Mouse (Mus musculus) liver, embryonic 16.5 days (tissue): ENCODE data around the gene Lmo4. TPM values are rescaled to one million over a fixed set of nuclear protein-coding genes. Genes with fewer than 3 reads are reported as not detected.

ENCODE experiments used
- ATAC-seq: fragments of 200-750 bp; cut with Nextera tagmentation; 2 replicates; pipeline ENCODE4 v1.8.0; 2017; ENCODE audit warnings: low read depth, mild to moderate bottlenecking, moderate number of reproducible peaks, moderate library complexity
- H3K27ac ChIP-seq: fragments of 300-500 bp; sonication (generic); 2 replicates; pipeline ENCODE4 v1.5.1; 2014; ENCODE audit warnings: mild to moderate bottlenecking, low read length
- H3K27me3 ChIP-seq: fragments of 300-500 bp; sonication (generic); 2 replicates; pipeline ENCODE4 v1.6.1; 2014; ENCODE audit warnings: low read depth, low read length, mixed read lengths; ENCODE audit not compliant: control insufficient read depth, insufficient read depth
- H3K36me3 ChIP-seq: fragments of 300-500 bp; sonication (generic); 2 replicates; pipeline ENCODE4 v1.6.1; 2014; ENCODE audit warnings: mild to moderate bottlenecking; ENCODE audit not compliant: control insufficient read depth, insufficient read depth
- H3K4me1 ChIP-seq: fragments of 300-500 bp; sonication (generic); 2 replicates; pipeline ENCODE4 v1.6.1; 2014; ENCODE audit warnings: low read depth, low read length, mixed read lengths; ENCODE audit not compliant: control insufficient read depth
- H3K4me2 ChIP-seq: fragments of 300-500 bp; sonication (generic); 2 replicates; pipeline ENCODE4 v1.6.1; 2014; ENCODE audit warnings: low read depth, low read length, mixed read lengths
- H3K4me3 ChIP-seq: fragments of 300-500 bp; sonication (generic); 2 replicates; pipeline ENCODE4 v1.5.1; 2014; ENCODE audit warnings: low read depth, mild to moderate bottlenecking, low read length
- H3K9ac ChIP-seq: fragments of 300-500 bp; sonication (generic); 2 replicates; pipeline ENCODE4 v1.6.1; 2014; ENCODE audit warnings: low read depth, low read length
- H3K9me3 ChIP-seq: fragments of 300-500 bp; sonication (generic); replicated peaks from 2 replicates; pipeline ENCODE4 v1.6.1; 2016; ENCODE audit warnings: low read length; ENCODE audit not compliant: control insufficient read depth
- WGBS: fragments of 180-500 bp; shearing (Covaris S2); extraction: QIAGEN DNeasy Blood & Tissue Kit; methylation state at CpG from one replicate; pipeline ENCODE4 v1.1.7; 2014; ENCODE audit not compliant: insufficient replicate concordance; 5-methylcytosine and 5-hydroxymethylcytosine counted together
- polyA plus RNA-seq: library from polyadenylated mRNA; unstranded; fragments of >200 nt; fragmentation: Nextera tagmentation; extraction: Ambion mirVana; gene quantifications from 2 replicates; pipeline ENCODE4 v1.2.1, GENCODE M21; 2015

Lmo4 gene
- polyA plus RNA-seq, 1 experiment from 2014 or later = 13.8 TPM

DNA sequence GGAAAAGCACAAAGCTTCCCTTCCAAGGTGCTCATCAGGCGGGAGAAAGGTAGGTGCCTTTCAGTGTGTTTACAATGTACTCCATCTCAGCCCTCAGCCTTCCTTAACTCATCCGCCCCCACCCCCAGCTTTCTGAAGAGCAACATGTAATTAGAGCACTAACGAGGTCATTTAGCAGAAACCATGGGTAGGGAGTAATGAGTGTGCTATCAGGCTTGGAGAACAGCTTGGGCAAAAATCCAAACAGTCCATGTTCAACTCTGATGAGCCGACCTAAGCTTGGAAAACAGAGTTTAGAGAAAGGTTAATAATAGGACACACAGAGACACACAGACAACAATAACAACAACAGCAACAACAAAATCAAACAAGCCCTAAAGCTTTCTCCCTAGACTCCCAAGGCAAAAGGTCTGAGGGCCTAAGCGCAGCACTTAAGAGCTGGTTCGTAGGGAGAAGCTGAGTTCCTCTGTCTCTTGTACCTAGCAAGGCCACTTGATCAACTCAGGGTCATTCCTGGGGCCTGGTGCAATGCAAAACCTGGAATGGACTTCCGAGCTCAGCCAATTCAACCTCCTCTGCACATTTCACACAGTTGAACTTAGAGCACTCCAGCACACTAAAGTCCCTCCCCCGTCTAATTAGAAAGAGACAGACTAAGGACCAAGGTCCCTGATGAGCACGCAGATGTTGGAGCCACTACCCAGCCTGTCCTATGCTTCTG lies 40.2 kb downstream of the Lmo4 start:
- Histone ChIP-seq H3K9me3 (no peaks in the 10 kb centered on the region), H3K27me3 (no peaks in the 10 kb centered on the region), H3K4me3 (no peak overlapping the region), H3K9ac (no peak overlapping the region), H3K4me1 (no peaks in the 10 kb centered on the region), H3K36me3 (no peaks in the 10 kb centered on the region), H3K4me2 (no peak overlapping the region), H3K27ac (no peak overlapping the region)
- no peak for ATAC-seq
- 63% methylated on average over 9 of the region's 9 CpGs for WGBS

- Histone ChIP-seq H3K4me2 (no peak overlapping the region), H3K27me3 (no peaks in the 10 kb centered on the region), H3K9ac (no peak overlapping the region), H3K9me3 (no peaks in the 10 kb centered on the region), H3K36me3 (no peaks in the 10 kb centered on the region), H3K4me1 (no peaks in the 10 kb centered on the region), H3K27ac (no peak overlapping the region), H3K4me3 (no peak overlapping the region)
- no peak for ATAC-seq
- 78% methylated on average over 2 of the region's 2 CpGs for WGBS
Measured at GRCm38 (mm10) chr3:144163718-144164117, 41.3 kb downstream of the Lmo4 start.

GRCm38 (mm10) chr3:144162156-144162555 lies 42.9 kb downstream of the Lmo4 start:
- 56% methylated on average over 8 of the region's 8 CpGs for WGBS
- Histone ChIP-seq H3K4me3 (no peak overlapping the region), H3K27me3 (no peaks in the 10 kb centered on the region), H3K4me1 (no peaks in the 10 kb centered on the region), H3K36me3 (no peaks in the 10 kb centered on the region), H3K4me2 (no peak overlapping the region), H3K9ac (no peak overlapping the region), H3K9me3 (no peaks in the 10 kb centered on the region), H3K27ac (no peak overlapping the region)
- no peak for ATAC-seq

DNA sequence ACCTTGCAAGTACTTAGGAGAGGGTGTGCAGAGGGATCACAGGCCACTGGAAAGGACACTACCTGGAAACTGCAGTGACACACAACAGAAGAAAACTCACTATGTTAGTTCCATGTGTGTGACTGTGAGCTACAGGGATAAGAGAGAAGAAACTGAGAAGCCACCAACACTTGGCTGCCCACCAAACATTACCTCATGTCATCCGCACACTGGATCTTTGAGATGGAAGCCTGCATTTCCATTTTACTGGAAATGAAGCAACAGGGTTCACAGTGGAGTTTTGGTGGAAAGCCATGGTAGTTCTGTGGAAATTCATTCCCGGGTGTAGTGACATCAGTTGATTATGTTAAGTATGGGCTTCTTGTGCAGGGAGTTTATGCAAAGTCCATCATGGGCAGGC lies 43.8 kb downstream of the Lmo4 start:
- no peak for ATAC-seq
- WGBS = 63% methylated on average over 2 of the region's 2 CpGs
- Histone ChIP-seq H3K4me1 (no peaks in the 10 kb centered on the region), H3K27me3 (no peaks in the 10 kb centered on the region), H3K4me2 (no peak overlapping the region), H3K36me3 (no peaks in the 10 kb centered on the region), H3K9me3 (no peaks in the 10 kb centered on the region), H3K27ac (no peak overlapping the region), H3K9ac (no peak overlapping the region), H3K4me3 (no peak overlapping the region)

GRCm38 (mm10) chr3:144155746-144156145 lies 49.3 kb downstream of the Lmo4 start:
- Histone ChIP-seq H3K36me3 (no peaks in the 10 kb centered on the region), H3K27ac (no peak overlapping the region), H3K9ac (no peak overlapping the region), H3K4me3 (no peak overlapping the region), H3K27me3 (no peaks in the 10 kb centered on the region), H3K4me2 (no peak overlapping the region), H3K4me1 (no peaks in the 10 kb centered on the region), H3K9me3 (no peaks in the 10 kb centered on the region)
- 57% methylated on average over 3 of the region's 3 CpGs for WGBS
- ATAC-seq = no peak

DNA sequence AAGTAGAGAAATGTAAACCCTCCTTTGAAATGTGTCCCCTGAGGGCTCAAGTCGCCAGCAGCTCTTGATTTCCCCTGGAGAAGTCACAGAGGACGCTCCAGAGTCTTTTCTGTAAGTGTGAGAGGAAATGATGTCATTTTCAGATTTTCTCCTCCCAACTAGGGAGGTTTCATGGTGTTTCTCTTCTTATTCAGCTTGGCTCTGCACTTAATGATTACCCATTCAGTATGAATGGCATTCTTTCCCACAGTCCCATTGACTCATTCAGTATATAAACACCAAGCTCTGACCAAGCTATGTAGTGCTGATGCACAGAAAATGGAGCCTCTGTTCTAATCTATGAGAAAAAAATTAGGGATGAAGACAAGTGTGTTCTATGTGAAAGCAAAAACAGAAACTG lies 51.6 kb downstream of the Lmo4 start:
- WGBS = 30% methylated on average over 2 of the region's 2 CpGs
- Histone ChIP-seq H3K27me3 (no peaks in the 10 kb centered on the region), H3K4me3 (no peak overlapping the region), H3K27ac (no peak overlapping the region), H3K9me3 (no peaks in the 10 kb centered on the region), H3K9ac (no peak overlapping the region), H3K36me3 (no peaks in the 10 kb centered on the region), H3K4me2 (no peak overlapping the region), H3K4me1 (no peaks in the 10 kb centered on the region)
- no peak for ATAC-seq

DNA sequence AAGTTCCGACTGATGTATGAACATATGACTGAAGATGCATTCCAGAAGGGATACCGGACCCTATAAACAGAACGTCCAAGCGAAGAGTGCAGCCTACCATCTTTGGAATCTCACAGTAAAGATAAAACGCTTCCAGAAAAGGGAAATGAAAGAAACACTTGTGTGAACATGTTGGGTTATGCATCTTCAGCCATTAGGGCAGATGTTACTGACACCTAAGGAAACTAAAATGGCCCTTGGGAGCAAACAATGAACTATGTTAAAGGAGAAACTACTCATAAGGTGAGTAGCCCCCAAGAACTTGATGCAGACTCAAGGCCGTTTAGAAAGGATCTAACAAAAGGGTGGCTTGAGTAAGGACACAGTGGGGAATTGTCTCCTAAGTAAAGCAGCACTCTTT lies 54.0 kb downstream of the Lmo4 start:
- Histone ChIP-seq H3K36me3 (no peaks in the 10 kb centered on the region), H3K27ac (no peak overlapping the region), H3K4me2 (no peak overlapping the region), H3K27me3 (no peaks in the 10 kb centered on the region), H3K9ac (no peak overlapping the region), H3K4me1 (no peaks in the 10 kb centered on the region), H3K9me3 (no peaks in the 10 kb centered on the region), H3K4me3 (no peak overlapping the region)
- ATAC-seq = no peak
- WGBS = 65% methylated on average over 6 of the region's 6 CpGs

GRCm38 (mm10) chr3:144148234-144148633 lies 56.8 kb downstream of the Lmo4 start:
- no peak for ATAC-seq
- no peak overlapping the region for H3K4me3 ChIP-seq
- no peaks in the 10 kb centered on the region for H3K9me3 ChIP-seq
- no peak overlapping the region for H3K9ac ChIP-seq
- H3K4me2 ChIP-seq = no peak overlapping the region
- no peaks in the 10 kb centered on the region for H3K4me1 ChIP-seq
- WGBS = 62% methylated on average over 3 of the region's 3 CpGs
- no peaks in the 10 kb centered on the region for H3K36me3 ChIP-seq
- H3K27me3 ChIP-seq = no peaks in the 10 kb centered on the region
- no peak overlapping the region for H3K27ac ChIP-seq

- Histone ChIP-seq H3K4me3 (no peak overlapping the region), H3K9me3 (no peaks in the 10 kb centered on the region), H3K27me3 (no peaks in the 10 kb centered on the region), H3K4me2 (no peak overlapping the region), H3K27ac (no peak overlapping the region), H3K4me1 (no peaks in the 10 kb centered on the region), H3K36me3 (no peaks in the 10 kb centered on the region), H3K9ac (no peak overlapping the region)
- 60% methylated on average over 3 of the region's 3 CpGs for WGBS
- no peak for ATAC-seq
Measured at GRCm38 (mm10) chr3:144147244-144147643, 57.8 kb downstream of the Lmo4 start.
